Mouse (Mus musculus): Measurements from ENCODE around the gene Mia2.

DNA sequence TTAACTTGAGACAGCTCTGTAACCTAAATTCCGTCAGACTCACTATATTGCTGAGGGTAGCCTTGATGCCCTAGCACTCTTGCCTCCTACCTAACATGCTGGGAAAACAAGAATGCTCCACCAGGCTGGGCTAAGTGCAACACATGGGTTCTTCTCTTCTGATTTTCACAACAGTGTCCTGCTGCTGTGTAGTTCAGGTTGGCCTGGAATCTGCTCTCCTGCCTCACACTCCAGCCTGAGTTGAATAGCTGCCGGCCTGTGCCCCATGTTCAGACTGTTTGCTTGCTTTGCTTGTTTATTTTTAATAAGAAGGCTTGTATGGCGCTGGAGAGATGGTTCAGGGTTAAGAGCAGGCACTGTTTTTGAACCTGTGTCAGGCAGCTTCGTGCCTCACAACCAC lies 15.1 kb upstream of the Mia2 start:
- TF ChIP-seq CTCF (IDR thresholded peaks at IDR 0.05; ENCODE audit: borderline replicate concordance, insufficient read depth, low read depth, low read length), result no peak
- TF ChIP-seq POLR2A (IDR thresholded peaks at IDR 0.05; ENCODE audit: borderline replicate concordance, insufficient read depth, low read length), result no peak

Measured in cerebellum, adult 2 months (tissue).